Mouse (Mus musculus): Measurements from ENCODE around the gene Tnfrsf25.

Tnfrsf25 gene

DNA sequence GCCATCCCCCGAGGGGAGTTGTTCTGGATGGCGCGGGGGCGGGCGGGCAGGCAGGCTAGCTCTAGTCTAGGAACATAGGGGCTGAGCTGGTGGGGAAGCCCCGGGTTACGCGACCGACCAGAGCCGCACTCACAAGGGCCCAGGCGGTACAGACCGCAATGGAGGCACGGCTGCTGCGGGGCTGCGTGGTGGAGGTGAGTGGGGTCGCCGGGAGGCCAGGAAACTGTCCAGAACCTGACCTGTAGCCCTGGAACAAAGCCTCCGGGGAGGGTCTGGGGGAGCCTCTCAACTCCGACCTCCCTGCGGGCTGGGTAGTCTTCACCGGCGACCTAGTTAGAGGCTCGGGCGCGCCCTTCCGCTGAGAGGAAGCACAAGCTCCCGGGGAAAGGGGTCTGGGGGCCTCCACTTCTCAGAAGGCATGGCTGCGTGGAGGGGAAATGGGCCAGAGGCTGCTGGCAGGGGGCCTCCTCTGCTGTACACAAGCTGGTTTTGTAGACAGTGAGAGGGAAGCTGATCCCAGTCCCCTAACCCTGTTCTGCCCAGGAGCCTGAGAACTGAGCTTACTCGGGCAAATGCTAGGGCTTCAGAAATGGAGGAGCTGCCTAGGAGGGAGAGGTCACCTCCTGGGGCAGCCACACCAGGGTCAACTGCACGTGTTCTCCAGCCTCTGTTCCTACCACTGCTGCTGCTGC, at the start of gene Tnfrsf25:
Gene Tnfrsf25 (plus strand): TSS at position 14 of the 692 bp plus-strand sequence.
- no peak for DNase-seq (ENCODE audit: low spot score)

DNA sequence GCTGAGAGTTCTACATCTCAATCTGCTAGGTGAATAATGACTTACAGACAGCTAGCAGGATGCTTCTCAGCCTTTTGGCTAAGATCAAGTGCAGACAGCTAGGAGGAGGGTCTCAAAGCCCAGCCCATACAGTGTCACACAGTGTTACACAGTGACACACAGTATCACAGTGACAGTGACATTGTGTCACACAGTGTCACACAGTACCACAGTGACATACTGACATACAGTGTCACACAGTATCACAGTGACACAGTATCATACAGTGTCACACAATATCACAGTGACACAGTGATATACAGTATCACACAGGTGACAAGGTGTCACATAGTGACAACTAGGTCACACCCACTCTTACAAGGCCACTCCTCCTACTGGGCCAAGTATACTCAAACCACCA, 48.5 kb upstream of the Tnfrsf25 start:
- no peak for DNase-seq (ENCODE audit: low spot score)

DNA sequence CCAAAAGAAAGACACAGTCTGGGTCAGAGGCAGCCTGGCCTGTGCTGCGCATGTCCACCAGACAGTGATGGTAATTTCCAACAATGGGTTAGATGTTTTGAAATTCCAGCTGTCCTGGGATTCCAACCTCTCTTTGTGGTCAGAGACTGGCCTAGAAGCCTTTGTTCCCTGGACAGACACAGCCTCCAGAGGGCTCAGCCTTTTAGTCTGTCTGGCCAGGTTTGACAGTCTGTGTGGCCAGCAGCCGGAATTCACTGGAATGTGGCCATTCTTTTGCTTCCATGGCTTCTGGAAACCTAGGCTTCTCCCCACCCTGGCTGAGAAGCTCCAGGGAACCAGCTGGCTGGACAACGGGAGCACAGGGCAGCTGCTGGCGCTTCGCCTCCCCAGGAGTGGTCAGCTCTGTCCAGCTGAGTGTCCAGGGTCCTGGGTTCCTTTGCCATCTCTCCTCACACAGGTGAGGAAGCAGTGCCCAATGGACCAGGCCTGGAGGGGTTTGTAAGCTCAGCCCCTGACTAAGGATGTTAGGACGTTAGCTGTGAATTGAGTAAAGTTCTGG, 47.5 kb upstream of the Tnfrsf25 start:
- no peak for DNase-seq (ENCODE audit: low spot score)

DNA sequence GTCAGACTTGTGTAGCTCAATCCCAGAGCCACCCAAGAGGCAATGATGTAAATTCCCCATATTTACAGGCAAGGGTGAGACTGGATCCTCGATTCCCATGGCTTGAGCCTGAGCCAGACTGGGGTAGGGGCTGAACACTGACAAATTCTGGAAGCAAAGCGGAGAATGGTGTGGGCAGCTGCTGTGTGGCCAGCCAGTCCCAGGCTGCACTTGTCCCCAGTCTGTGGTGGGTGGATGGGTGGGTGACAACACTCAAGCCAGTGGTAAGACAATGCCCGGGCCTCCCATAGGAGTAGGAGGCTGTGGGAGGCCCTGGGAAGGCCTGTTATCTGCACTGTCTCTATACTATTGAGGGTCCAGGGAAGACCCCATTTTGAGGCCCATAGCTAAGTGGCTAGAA, 46.5 kb upstream of the Tnfrsf25 start:
- no peak for DNase-seq (ENCODE audit: low spot score)

DNA sequence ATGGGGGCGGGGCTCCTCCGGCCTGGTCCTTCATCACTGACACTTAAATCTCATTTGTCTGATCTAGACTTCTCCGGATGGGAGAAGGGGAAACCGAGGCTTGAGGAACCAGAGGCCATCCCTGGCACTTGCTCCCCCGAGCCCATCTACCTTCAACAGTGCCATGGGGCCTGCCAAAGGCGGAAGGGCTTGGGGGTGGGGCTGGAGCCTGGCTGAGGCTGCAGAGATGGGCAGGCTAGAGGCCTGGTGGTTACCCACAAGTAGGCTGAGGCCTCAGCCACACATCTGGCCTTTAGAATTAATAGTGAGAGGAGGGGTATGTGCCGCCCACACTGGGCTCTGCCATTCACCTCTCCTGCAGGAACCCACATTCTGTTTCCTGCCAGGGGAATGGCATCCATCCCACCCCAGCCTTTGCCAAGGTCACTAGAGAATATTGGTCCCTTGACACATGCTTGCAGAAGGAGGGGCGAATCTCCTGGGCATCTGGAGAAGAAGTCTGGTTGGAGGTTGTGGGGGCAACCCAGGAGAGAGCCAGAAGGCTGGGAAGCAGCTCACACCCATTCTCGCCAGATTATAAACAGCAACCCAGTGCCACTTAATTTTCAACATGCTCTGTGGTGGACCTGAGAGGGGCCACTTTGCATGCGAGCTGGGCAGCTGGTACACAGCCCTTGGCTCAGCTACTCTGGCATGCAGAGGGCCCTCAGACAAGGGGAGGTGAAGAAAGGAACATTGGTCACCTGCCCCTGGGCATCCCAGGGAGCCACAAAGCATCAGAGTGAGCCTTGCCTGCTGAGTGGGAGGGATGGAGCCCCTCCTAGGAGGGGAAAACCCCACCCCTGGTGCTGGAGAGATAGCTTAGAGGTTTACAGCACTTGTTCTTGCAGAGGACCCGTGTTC, 45.0 kb upstream of the Tnfrsf25 start:
- DNase-seq (ENCODE audit: low spot score): no peak

DNA sequence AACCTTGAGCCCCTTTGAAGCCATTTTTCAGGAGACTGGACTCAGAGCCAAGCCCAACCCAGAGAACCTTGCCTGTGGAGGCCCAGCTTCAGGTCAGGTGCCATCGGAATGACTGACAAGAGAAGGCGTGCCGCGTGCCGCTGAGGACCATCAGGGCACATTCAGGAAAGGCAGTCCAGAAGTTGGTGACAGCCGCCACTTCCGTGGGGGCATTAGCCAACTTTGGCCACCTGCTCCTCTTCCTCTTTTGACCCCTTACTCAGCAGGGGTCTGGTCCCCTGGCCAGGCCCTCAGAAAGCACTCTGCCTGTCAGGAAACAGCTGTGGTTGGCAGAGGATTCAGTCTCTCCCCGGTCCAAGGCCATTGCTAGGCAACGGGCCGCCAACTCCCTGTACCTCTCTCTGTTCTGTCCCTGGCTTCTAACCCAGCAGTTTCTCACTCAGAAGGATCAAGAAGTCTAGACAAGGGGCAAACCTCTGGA, 43.6 kb upstream of the Tnfrsf25 start, which contains the start of gene Plekhg5:
Gene Plekhg5 (plus strand): TSS at position 378 of the 481 bp plus-strand sequence.
- DNase-seq (ENCODE audit: low spot score): no peak

DNA sequence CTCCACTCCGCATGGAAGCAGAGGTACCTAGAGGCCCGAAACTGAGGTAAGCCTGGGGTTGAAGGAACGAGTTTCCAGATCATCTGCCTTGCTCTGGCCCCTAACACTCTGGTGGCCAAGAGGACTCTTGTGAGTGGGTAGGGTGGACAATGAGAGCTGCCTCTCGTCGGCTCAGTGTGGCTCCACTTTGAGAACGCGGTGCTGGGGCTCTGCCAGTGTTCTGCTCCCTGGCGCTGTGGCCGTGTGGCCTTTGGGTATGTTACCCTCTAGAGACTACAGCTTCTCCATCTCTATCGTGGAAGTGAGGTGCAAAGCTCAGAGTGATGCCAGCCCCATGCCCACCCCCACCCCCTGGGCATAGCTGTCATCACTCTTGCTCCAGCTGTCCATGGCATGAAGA, 43.1 kb upstream of the Tnfrsf25 start:
- DNase-seq (ENCODE audit: low spot score): no peak

DNA sequence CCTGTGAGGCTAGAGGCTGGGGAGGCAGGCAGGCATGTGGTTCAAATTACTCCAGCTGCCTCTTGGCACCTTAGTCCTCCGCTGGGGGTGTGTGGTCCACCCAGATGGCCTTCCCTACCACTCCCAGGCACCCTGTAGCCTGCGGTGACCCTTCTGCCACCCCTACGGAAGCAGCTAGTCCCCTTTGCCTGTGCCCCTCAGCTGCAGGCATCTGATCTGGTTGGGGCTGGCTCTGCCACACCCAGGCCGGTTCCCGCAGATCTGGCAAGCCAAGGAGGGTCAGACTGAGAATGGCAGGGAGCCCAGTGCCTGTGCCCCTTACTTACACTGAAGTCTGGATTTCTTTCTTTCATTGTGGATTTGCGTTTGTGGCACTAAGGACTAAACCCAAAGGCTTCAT, 42.0 kb upstream of the Tnfrsf25 start:
- DNase-seq (ENCODE audit: low spot score): no peak

DNA sequence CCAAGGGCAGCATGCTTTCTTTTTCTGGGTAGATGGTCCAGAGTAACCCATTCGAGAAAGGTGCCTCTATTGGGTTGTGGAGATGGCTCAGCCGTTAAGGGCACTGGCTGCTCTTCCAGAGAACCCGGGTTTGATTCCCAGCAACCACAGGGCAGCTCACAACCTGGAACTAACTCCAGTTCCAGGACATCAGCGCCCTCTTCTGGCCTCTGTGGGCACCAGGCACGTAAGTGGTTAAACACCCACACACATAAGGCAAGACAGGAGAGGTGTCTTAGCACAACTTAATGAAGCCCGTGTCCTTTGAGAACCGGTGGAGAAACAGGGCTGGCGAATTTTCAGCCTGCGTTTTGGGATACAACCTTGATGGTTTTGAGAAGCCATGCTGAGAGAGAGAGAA, 41.2 kb upstream of the Tnfrsf25 start:
- DNase-seq (ENCODE audit: low spot score): no peak

DNA sequence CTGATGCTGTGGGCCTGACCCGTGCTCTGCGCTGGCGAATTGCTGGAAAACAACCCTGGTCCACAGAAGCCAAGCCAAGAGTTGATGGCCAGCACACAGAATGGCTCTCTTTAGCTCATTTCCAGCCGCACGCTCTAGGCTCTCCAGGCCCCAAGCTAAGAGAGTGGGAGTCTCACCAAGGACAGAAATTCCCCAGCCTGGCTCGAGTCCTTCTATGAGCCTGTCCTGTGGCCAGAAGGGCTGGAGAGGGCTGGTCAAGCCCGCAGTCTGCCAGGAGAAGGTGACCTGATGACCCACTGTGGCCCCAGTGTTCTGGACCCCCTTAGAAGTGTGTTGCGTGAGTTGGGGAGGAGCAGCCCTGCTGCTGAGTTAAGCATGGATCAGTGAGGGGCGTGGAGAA, 38.5 kb upstream of the Tnfrsf25 start:
- no peak for DNase-seq (ENCODE audit: low spot score)

DNA sequence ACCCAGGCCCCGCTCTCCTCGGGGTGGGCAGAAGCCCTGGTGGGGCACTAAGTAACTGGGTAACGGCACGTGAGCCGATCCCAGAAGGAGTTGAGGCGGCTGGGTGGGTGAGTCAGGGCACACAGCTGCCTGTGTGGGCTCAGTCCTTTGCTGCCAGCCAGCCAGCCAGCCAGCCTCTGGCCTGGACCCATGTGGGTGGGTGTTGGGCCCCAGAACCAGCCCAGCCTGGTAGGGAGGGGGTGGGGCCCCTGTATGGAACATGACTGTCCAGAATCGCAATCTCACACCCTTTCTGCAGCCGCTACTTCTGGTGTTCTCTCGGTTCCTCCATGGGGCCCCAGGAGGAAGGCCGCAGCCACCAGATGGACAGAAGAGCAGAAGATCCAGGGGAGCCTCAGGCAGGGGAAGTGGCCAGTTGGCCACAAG, 37.6 kb upstream of the Tnfrsf25 start:
- DNase-seq (ENCODE audit: low spot score): no peak

DNA sequence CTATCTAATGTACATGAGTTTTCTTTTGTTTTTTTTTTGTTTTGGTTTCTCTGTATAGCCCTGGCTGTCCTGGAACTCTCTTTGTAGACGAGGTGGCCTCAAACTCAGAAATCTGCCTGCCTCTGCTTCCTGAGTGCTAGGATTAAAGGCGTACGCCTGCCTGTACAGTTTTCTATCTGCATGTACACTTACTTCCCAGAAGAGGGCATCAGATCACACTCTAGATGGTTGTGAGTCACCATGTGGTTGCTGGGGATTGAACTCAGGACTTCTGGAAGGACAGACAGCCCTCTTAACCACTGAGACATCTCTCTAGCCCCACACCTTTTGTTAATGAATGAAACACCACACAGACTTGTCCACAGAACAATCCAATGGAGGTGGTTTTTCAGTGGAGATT, 36.5 kb upstream of the Tnfrsf25 start:
- no peak for DNase-seq (ENCODE audit: low spot score)

DNA sequence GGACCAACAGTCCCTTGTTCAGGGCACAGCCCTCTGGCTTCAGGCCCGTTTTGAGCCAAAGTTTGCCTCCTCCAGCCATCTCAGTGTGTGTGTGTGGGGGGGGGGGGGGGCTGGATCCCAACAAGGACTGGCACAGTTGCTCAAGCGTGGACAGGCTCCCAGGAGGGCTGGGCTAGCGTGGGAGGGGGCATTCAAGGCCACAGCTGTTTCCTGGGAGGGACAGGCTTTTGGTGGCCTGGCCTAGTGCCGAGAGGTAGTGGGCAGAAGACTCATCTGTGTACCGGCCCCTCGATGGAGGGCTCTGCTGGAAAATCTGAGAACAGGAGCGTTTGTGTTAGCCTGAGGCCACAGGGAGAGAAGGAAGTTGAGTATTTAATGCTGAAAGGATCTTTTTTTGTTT, 35.8 kb upstream of the Tnfrsf25 start:
- no peak for DNase-seq (ENCODE audit: low spot score)

DNA sequence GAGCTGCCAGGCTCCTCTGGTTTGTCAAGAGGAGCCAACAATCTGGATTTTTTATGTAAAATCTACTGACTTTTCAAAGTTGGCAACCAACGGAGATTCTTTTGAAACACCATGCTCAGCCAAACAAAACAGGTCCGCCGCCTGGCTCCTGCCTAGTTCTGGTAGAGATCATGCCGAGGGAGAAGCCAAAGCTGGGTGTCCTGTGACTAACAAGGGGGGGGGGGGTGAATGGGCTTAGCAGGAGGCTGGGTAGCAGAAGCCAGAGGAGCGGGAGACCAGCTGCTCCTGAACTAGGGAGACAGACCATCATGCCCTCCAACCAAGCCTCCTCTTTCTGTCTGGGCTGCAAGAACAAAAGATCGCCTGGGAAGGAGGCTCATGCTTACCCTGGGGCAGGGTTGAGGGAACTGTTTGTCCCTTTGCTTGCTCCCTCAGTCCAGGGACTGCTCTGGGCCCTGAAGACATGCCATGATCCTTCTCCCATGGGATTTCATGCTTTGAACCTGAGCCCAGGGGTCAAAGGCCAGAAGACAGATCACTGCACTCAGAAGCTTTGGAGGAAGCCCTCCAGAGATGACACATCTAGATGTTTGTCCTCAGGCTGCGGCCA, 32.0 kb upstream of the Tnfrsf25 start:
- no peak for DNase-seq (ENCODE audit: low spot score)

DNA sequence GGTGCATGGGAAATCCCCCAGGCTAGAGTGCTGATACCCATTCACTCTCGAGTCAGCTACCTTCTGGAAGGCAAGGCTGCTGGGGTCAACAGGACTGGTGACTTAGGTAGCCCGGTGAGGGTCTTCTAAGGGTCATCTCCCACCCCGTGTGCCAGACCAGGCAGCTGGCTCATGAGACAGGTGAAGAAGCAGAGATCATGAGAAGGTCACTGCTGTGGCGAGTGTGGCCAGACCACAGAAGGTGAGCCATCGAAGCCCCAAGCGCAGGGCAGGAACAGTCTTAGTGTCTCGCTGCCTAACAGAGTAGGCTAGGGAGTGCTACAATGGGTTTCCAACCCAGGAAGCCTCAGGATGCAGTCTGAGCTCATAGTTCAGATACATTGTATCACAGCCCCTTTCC, 31.1 kb upstream of the Tnfrsf25 start:
- DNase-seq (ENCODE audit: low spot score): no peak

DNA sequence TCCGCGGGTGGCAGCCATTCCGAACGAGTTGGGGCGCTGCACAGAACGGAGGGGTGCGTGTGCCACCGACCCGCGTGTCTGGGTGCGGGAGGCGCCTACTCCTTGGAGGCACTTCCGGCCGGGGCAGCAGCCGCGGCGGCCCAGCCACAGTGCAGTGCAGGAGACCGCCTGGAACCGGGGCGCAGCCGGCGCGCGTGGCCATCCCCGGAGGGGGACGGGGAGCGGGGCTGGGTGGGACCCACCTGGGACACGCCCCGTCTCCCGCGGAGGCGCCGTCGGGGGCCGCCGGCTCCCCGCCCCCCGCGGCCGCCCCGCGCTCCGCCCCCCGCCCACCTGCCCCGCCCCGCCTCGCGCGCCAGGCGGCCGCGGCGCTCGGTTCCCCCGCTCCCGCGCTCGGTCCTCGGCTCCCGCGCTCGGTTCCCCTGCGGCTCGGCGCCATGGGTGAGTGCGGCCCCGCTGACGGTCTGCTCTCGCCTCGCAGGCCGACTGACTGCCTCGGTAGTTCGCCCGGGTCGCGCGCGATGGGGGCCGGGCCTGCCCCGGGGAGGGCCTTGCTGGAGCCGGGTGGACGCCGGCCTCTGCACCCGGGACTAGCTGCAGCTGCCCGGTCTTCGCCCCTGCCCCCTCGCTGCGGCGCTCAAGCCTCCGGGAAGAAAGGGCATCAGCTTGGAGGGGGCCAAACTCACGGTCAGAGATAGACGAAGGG, 29.1 kb upstream of the Tnfrsf25 start:
- DNase-seq (ENCODE audit: low spot score): no peak

DNA sequence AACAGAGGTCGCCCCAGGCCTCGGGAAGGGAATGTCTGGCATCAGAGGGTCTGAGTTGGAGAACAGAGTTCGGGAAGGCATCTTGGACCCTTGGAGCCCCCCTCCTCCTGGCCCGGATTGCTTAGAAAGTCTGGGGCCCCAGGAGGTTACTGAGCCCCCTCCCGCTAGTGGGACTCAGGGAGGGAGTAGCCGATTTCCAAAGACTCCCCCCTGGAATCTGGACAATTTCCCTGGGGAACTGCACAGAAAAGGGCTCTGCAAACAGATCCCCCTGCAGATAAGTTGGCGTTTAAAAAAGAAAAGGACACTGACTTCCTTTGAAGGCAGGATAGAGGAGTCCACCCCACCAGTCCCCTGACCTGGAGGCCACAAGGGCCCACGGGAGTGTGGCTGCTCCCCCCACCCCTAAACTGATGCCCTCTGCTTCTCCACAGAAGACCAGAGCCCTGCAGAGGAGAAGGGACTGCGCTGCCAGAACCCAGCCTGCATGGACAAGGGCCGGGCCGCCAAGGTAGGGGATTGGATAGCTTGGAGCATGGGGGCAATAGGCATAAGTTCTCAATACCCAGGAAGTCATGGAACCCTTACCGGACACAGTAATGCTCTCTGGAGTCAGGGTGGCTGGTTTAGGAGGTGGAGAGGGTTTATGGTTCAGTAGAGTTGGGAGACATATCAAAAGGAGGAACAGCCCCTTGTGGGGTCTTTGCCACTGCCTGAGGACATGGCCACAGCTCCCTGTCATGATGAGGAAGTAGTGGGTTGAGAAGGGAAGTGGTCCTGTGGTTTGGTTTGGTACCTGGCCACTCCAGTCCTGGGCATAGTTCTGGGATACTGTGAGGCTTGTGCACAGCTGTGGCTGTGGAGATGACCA, 28.3 kb upstream of the Tnfrsf25 start:
- no peak for DNase-seq (ENCODE audit: low spot score)

DNA sequence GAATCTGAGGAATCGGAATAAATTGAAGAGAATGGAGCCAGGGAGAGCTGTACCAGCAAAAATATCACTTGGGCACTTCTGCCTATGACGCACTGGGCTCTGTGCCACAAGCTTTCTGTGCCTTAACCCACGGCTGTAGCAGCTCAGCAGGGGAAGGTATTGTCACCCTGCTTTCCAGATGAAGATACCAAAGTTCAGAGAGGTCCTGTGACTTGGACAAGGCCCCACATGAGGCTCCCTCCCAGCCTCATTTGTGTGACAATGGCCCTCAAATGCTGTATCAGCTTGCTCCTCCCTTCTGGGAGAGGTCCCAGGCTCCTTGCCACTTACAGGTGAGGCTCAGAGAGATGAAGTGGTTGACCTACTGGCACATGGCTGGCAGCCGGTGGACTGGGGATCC, 27.6 kb upstream of the Tnfrsf25 start:
- DNase-seq (ENCODE audit: low spot score): no peak

DNA sequence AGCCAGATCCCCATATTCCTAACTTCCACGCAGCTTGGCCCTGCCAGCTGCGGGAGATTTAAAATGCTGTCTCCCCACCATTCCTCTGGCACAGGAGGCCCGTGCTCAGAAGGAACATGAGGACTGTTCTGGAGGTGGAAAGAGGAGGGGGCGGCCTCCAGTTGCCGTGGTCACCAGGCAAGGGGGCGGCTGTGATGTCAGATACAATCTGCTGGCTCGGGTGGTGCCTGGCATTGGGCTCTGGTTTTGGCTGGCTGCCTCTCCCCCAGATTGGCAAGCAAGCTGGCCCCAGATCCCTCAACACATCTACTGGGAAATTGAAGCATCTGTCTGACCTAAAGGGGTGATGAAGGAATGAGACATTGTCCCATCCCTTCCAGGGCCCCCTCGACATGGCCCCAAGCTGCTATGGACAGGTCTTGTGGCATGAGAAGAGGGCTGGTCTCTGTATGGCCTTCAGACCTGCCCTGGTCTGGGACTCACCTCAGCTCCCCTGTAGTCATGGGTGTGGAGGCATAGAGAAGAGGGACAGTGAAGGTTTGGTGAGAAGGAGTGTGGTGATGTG, 27.1 kb upstream of the Tnfrsf25 start:
- DNase-seq (ENCODE audit: low spot score): no peak

DNA sequence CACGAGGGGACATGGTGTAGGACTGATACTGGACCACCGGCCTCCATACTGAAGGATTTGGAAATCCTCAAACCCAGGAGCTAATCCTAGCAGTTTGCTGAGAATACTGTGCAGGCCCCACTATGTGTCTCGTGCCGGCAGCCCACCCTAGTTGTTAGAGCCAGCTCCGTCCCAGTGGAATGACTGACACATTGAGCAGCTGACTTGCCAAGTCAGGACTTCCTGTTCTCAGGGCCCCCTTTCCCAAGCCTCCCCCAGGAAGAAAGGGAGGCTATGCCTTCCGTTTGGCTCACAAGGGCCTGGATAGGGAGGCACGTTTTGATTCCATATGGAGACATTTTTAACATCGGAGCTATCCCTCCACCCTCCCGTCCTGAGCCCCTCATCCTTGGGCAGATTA, 25.5 kb upstream of the Tnfrsf25 start:
- no peak for DNase-seq (ENCODE audit: low spot score)

Measured in c-Kit-positive CD71-positive TER-119-positive erythroid progenitor cells, embryonic 14.5 days (primary cell).